Mouse (Mus musculus): ENCODE results near the gene Cdc14b.

Cdc14b gene

DNA sequence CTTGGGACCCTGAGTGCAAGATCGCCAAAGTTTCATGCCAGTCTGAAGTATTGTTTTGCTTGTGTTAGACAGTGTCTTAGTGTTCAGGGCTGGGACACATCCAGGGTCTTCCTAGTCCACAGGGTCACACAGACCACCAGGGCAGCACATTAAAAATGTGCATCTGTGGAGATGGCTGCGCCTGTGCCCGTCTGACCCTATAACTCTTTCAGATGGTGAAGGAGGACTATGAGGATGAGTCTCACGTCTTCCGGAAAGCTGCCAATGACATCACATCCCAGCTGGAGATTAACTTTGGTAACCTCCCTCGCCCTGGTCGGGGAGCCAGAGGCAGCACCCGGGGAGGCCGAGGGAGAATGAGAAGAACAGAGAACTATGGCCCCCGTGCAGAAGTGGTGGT lies 90.7 kb downstream of the Cdc14b start:
- H3K36me3 ChIP-seq (ENCODE audit: control insufficient read depth, insufficient read depth, low read length, poor library complexity, severe bottlenecking) = no peaks in the 10 kb centered on the region
- no peak for DNase-seq (ENCODE audit: low read depth, low spot score)
- no peaks in the 10 kb centered on the region for H3K27me3 ChIP-seq (ENCODE audit: control insufficient read depth, insufficient read depth, low read length, poor library complexity, severe bottlenecking)

DNA sequence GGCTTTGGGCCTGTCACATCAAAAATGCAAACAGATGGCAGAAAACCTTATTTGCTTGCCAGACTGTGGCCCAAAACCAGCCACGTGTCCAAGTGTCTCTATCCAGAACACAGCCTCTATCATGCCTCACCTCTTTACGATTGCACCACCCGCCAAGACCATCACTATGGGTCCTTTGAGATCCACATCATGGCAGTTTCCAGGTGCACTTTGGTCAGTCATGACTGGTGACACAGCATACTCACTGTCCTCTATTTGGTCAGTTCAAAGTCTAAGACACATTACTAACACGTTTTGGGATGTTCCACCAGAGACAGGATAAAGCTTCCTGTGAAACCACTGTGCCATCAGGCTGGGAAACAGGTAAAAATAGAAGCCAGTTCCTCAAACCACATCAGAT lies 91.5 kb downstream of the Cdc14b start:
- Histone ChIP-seq H3K36me3 (ENCODE audit: control insufficient read depth, insufficient read depth, low read length, poor library complexity, severe bottlenecking) (no peaks in the 10 kb centered on the region), H3K27me3 (ENCODE audit: control insufficient read depth, insufficient read depth, low read length, poor library complexity, severe bottlenecking) (no peaks in the 10 kb centered on the region)
- DNase-seq (ENCODE audit: low read depth, low spot score) = no peak

DNA sequence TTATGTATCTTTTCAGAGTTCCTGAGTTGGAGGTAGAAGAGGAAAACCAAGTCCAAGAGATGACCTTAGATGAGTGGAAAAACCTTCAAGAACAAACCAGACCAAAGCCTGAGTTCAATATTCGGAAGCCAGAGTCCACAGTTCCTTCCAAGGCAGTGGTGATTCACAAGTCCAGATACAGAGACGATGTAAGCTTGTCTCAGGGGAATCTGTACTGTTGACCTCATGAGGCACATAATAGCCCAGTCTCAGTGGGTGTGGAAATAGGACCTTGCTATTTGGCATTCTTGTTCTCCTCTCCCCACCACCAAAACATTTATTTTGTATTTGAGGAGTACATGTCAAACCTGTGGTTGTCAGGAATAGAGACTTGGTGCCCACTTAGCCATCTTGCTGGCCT lies 93.0 kb downstream of the Cdc14b start:
- H3K36me3 ChIP-seq (ENCODE audit: control insufficient read depth, insufficient read depth, low read length, poor library complexity, severe bottlenecking) = no peaks in the 10 kb centered on the region
- no peak for DNase-seq (ENCODE audit: low read depth, low spot score)

DNA sequence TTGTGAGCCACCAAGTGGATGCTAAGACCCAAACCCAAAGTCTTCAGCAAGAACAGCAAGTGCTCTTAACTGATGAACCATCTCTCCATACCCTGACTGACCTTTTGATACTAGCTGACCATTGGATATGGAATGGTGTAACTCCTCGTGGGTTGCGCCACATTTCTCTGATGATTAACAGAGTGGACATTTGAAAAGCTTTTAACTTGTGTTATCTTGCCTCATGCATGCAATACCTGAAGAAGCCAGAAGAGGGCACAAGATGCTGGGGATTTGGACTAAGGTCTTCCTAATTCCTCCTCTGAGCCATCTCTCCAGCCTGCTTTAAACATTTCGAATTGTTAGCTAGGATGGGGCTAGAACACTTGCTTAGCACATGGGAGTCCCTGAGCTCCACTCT lies 94.2 kb downstream of the Cdc14b start:
- no peaks in the 10 kb centered on the region for H3K27me3 ChIP-seq (ENCODE audit: control insufficient read depth, insufficient read depth, low read length, poor library complexity, severe bottlenecking)
- H3K36me3 ChIP-seq (ENCODE audit: control insufficient read depth, insufficient read depth, low read length, poor library complexity, severe bottlenecking) = no peaks in the 10 kb centered on the region
- DNase-seq (ENCODE audit: low read depth, low spot score) = peak; percentile 70

More for the DNA sequence above, 93.0 kb downstream of the Cdc14b start:
- no peaks in the 10 kb centered on the region for H3K27me3 ChIP-seq (ENCODE audit: control insufficient read depth, insufficient read depth, low read length, poor library complexity, severe bottlenecking)

DNA sequence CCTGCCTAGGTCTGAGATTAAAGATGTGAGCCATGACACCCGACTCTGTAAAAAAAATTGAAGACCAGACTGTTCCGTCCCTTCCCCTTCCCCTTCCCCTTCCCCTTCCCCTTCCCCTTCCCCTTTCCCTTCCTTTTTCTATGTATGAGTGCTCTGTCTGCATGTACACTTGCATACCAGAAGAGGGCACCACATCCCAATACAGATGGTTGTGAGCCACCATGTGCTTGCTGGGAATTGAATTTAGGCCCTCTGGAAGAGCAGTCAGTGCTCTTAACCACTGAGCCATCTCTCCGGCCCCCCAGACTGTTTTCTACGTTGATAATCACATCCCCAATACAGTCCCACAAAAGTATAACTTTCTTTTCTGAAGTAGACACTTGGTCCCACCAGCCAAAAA lies 94.8 kb downstream of the Cdc14b start:
- peak; percentile 41 for DNase-seq (ENCODE audit: low read depth, low spot score)
- Histone ChIP-seq H3K27me3 (ENCODE audit: control insufficient read depth, insufficient read depth, low read length, poor library complexity, severe bottlenecking) (no peaks in the 10 kb centered on the region), H3K36me3 (ENCODE audit: control insufficient read depth, insufficient read depth, low read length, poor library complexity, severe bottlenecking) (no peaks in the 10 kb centered on the region)

DNA sequence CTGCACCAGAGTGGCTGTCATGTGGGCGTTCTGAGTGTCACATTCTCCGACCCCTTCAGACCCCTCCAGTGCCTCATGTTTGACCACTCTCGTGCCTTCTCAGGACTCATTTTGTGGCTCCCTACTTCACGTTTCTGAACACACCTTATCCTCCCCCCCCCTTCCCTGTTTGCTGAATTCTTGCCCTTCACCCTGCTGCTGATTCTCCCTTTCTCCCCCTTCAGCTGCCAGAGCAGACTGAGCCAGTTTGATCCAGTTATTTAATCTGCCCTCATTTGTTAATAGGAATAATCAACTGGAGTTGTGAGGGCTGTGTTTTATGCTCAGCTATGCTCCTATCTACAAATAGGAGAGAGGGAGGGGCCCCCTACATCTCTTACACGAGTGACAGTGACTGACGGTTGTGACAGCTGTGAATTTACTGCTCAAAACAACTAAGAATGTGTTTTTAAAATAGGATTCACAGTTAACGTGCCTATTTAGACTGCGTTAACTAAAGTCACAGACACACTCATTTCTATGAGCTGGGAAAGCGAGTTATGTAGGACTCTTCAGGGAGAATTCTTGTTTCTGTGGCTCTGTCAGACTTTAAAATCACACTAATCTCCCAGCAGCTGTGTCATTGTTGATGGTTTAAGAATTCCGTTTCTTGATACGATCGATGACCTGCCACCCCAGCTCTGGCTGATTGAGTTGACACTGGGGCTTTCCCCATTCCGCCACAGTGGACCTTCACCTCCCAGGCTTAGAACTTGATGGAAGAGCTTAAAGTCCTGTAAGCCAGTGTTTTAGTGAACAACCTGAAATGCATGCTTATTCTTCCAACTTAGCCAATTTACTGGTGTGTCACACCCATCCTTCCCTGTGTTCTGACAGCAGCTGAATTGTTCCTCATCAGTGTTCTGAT lies 96.1 kb downstream of the Cdc14b start:
- Histone ChIP-seq H3K27me3 (ENCODE audit: control insufficient read depth, insufficient read depth, low read length, poor library complexity, severe bottlenecking) (no peaks in the 10 kb centered on the region), H3K36me3 (ENCODE audit: control insufficient read depth, insufficient read depth, low read length, poor library complexity, severe bottlenecking) (no peaks in the 10 kb centered on the region)
- no peak for DNase-seq (ENCODE audit: low read depth, low spot score)

DNA sequence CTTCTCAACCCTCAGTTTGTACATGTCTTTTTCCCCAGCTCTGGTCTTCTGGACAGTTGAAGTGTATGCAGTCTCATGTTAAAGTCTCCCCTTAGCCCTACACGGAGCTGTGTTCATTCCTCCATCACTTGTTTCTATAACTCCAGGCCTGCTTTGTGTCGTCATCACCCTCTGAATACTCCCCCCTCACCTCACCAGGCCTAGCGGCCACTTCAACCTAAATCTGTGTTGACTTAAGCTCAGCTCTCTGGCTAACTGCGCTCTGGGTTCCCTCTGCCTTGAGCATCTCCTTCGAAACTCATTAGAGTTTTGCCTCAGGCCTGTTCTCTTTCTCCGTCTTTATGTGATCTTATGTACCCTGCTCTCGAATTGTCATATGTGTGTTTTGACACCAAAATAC lies 97.1 kb downstream of the Cdc14b start:
- Histone ChIP-seq H3K27me3 (ENCODE audit: control insufficient read depth, insufficient read depth, low read length, poor library complexity, severe bottlenecking) (no peaks in the 10 kb centered on the region), H3K36me3 (ENCODE audit: control insufficient read depth, insufficient read depth, low read length, poor library complexity, severe bottlenecking) (no peaks in the 10 kb centered on the region)
- no peak for DNase-seq (ENCODE audit: low read depth, low spot score)

DNA sequence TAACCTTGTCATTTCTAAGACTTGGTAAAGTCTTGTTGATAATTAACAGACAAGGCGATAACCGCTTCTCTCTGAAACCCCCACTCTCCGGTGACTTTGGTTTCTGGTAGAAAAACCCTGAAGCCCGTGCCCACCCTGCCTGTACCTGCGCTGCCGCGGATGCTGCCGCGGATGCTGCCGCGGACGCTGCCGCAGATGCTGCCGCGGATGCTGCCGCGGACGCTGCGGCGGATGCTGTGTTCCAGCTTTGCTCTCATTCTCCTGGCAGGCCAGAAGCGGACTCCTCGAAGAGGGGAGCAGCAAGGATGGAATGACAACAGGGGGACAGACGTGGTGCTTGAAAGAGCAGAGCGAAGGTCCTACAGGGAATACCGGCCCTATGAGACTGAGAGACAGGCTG lies 105.3 kb downstream of the Cdc14b start:
- no peaks in the 10 kb centered on the region for H3K36me3 ChIP-seq (ENCODE audit: control insufficient read depth, insufficient read depth, low read length, poor library complexity, severe bottlenecking)
- H3K27me3 ChIP-seq (ENCODE audit: control insufficient read depth, insufficient read depth, low read length, poor library complexity, severe bottlenecking) = no peaks in the 10 kb centered on the region
- no peak for DNase-seq (ENCODE audit: low read depth, low spot score)

DNA sequence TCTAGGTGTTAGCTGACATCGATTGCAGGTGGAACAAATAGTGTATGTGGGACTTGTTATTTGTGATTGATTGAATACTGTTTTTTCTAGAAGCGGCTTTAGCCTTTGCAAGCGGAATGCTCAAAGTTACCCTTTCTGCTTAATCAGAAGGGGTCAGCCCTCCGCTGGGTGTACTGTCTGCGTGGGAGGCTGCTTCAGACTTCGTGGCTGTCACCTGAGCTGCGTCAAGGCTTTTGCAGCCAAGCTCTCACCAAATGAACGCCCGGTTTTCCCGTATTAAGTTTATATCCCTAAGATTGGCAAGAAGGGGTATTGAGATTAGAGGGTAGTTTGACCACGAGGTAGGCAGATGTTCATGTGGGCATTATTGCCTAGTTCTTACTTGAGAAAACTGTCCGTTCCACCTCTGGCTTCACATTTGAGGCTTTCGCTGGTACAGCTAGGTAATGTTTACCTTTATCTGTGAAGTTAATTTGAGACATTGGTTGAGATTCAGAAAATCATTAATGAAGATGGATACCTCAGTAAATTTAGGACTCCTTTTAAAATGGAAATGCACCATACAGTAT lies 111.9 kb downstream of the Cdc14b start:
- Histone ChIP-seq H3K27me3 (ENCODE audit: control insufficient read depth, insufficient read depth, low read length, poor library complexity, severe bottlenecking) (no peaks in the 10 kb centered on the region), H3K36me3 (ENCODE audit: control insufficient read depth, insufficient read depth, low read length, poor library complexity, severe bottlenecking) (no peaks in the 10 kb centered on the region)
- DNase-seq (ENCODE audit: low read depth, low spot score) = no peak

DNA sequence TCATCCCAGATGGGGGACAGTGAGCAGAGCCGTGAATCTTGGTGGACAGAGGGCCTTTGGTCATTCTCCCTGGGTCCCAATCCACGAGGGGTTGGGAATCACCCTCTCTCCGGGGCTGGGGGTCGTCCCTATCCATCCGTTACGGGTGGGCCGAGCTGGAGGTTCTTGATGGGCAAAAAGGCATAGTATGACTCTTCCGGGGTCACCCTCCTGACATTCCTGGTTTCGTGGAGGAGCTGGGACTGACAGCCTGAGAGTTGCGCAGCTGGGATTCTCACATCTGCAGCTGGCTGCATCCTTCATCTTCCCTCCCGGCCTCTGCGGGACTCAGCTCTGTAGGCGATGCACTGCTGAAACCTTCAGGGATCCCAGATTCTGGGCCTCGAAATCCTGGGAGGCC lies 112.5 kb downstream of the Cdc14b start:
- no peaks in the 10 kb centered on the region for H3K27me3 ChIP-seq (ENCODE audit: control insufficient read depth, insufficient read depth, low read length, poor library complexity, severe bottlenecking)
- no peak for DNase-seq (ENCODE audit: low read depth, low spot score)

DNA sequence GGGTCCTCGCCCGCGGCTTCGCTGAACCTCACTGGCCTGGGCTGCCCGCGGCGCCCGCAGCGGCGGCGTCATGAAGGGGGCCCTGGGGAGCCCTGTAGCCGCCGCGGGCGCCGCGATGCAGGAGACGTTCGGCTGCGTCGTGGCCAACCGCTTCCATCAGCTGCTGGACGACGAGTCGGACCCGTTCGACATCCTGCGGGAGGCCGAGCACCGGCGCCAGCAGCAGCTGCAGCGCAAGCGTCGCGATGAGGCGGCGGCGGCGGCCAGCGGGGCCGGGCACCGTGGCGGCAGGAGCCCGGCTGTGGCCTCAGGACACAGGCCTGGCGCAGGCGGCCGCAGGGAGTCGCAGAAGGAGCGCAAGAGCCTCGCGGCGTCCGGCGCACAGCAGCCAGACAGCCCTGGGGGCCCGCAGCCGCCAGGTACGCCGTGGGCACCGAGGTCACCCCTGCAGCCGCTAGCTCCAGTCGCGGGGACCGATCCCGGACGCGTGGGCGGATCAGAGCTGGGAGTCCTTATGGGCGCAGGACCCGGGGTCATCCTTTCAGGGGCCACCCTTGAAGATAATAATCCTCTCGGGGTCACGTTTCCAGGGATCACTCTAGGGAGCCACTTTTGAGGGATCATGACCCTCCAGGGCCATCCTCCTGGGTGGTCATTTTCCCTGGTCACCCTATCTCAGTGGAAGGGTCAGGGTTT lies 113.0 kb downstream of the Cdc14b start:
- no peaks in the 10 kb centered on the region for H3K27me3 ChIP-seq (ENCODE audit: control insufficient read depth, insufficient read depth, low read length, poor library complexity, severe bottlenecking)
- no peak for DNase-seq (ENCODE audit: low read depth, low spot score)
- no peaks in the 10 kb centered on the region for H3K36me3 ChIP-seq (ENCODE audit: control insufficient read depth, insufficient read depth, low read length, poor library complexity, severe bottlenecking)

More for the DNA sequence above, 112.5 kb downstream of the Cdc14b start:
- H3K36me3 ChIP-seq (ENCODE audit: control insufficient read depth, insufficient read depth, low read length, poor library complexity, severe bottlenecking) = no peaks in the 10 kb centered on the region

DNA sequence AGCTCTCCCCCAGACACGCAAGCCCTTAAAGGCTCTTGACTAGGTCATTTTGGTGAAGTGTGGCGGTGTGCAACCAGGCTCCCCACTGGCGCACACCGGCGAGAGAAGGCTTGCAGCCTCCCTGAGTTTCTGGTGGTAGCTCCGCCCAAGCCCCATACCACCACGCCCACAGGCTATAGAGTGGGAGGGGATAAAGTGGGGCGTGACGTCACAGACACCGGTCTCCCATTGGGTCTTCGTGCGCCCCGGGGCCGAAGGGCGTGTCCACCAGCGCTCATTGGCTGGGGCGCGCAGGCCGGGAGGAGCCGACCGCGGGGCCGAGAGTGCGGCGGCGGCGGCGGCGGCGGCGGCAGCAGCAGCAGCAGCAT lies 113.6 kb downstream of the Cdc14b start, which contains the start of gene Habp4:
TSS of gene Habp4 (plus strand) at position 277 of the 368 bp plus-strand sequence.
- H3K36me3 ChIP-seq (ENCODE audit: control insufficient read depth, insufficient read depth, low read length, poor library complexity, severe bottlenecking) = no peaks in the 10 kb centered on the region
- no peaks in the 10 kb centered on the region for H3K27me3 ChIP-seq (ENCODE audit: control insufficient read depth, insufficient read depth, low read length, poor library complexity, severe bottlenecking)
- DNase-seq (ENCODE audit: low read depth, low spot score) = peak; percentile 99

DNA sequence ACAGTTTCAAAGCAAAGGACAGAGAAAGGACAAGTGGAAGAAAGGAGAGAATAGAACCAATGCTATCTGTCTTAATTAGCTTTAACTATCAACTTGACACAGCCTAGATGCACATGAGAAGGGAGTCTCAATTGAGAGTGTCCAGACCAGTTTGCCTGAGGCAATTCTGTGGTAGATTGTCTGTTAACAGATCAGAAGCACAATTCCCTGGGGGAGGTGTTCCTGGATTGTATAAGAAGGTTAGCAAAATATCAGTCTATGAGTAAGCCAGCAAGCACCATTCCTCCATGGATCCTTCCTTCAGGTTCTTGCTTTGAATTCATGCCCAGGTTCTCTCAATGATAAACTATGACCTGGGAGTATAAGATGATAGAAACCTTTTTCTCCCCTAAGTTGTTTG lies 118.1 kb downstream of the Cdc14b start:
- no peaks in the 10 kb centered on the region for H3K27me3 ChIP-seq (ENCODE audit: control insufficient read depth, insufficient read depth, low read length, poor library complexity, severe bottlenecking)
- no peaks in the 10 kb centered on the region for H3K36me3 ChIP-seq (ENCODE audit: control insufficient read depth, insufficient read depth, low read length, poor library complexity, severe bottlenecking)
- no peak for DNase-seq (ENCODE audit: low read depth, low spot score)

DNA sequence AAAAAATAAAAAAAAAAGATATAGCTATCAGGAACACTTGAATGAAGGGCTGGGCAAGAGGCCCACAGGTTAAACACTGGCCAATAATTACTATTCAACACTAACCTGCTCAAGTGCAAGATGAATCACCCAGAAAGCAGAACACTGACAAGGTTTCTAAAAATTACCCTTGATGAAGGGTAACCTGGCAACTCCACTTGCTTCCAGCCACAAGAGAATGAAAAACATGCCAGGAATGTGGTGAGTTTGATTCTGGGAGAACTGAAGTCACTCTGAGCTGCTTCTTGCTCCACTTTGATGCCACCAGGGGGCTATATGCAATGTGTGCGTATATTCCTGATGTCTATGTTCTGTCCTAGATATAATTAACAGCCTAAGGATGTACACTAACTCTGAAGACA lies 119.9 kb downstream of the Cdc14b start:
- peak; percentile 24 for DNase-seq (ENCODE audit: low read depth, low spot score)
- Histone ChIP-seq H3K36me3 (ENCODE audit: control insufficient read depth, insufficient read depth, low read length, poor library complexity, severe bottlenecking) (no peaks in the 10 kb centered on the region), H3K27me3 (ENCODE audit: control insufficient read depth, insufficient read depth, low read length, poor library complexity, severe bottlenecking) (no peaks in the 10 kb centered on the region)

DNA sequence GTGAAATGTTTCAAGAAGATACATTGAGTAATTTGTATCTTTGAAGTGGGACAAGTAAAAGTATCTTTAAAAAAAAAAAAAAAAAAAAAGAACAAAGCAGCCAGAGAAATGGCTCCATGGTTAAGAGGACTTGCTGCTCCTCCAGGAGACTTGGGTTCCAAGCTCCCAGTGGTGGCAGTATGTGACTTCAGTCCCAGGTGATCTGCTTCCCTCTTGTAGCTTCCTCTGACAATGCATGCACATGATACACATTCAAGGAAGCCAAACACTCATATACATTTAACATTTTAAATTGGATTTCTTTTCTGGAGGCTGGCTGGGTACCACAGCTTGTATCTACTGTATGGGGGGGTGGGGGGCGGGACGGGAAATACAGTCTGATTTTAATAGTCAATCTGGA lies 120.4 kb downstream of the Cdc14b start:
- H3K27me3 ChIP-seq (ENCODE audit: control insufficient read depth, insufficient read depth, low read length, poor library complexity, severe bottlenecking) = no peaks in the 10 kb centered on the region
- no peak for DNase-seq (ENCODE audit: low read depth, low spot score)

More for the DNA sequence above, 120.4 kb downstream of the Cdc14b start:
- no peaks in the 10 kb centered on the region for H3K36me3 ChIP-seq (ENCODE audit: control insufficient read depth, insufficient read depth, low read length, poor library complexity, severe bottlenecking)

Data from splenic B cell, adult 2 months (primary cell).